Mouse (Mus musculus) induced T-regulatory cell, adult 2 months (primary cell): ENCODE data around the gene Cnnm4.

Experiments
- DNase-seq: peaks from one replicate; pipeline ENCODE4 v3.0.0-alpha.2; 2012; ENCODE audit warnings: low read depth

Cnnm4 gene

GRCm38 (mm10) chr1:36542925-36543324, 71.5 kb downstream of the Cnnm4 start:
- no peak for DNase-seq

DNA sequence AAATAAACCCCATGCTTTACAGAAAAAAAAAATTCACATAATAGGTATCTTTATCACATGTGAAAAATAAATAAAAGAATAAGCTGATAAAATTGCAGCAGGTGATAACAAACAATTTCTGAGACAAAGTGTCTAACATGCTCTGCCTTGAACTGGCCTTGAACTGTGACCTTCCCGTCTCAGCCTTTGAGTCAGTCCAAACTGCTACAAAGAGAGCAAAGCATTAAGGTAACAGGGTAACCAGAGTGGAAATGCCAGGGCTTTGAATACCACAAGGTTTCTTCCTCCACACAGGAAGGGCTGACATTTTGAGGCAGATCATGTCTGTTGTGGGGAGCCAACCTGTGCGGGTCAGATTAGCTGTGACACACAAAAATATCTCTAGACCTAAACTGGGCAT, 74.0 kb downstream of the Cnnm4 start:
- peak; percentile 39 for DNase-seq

DNA sequence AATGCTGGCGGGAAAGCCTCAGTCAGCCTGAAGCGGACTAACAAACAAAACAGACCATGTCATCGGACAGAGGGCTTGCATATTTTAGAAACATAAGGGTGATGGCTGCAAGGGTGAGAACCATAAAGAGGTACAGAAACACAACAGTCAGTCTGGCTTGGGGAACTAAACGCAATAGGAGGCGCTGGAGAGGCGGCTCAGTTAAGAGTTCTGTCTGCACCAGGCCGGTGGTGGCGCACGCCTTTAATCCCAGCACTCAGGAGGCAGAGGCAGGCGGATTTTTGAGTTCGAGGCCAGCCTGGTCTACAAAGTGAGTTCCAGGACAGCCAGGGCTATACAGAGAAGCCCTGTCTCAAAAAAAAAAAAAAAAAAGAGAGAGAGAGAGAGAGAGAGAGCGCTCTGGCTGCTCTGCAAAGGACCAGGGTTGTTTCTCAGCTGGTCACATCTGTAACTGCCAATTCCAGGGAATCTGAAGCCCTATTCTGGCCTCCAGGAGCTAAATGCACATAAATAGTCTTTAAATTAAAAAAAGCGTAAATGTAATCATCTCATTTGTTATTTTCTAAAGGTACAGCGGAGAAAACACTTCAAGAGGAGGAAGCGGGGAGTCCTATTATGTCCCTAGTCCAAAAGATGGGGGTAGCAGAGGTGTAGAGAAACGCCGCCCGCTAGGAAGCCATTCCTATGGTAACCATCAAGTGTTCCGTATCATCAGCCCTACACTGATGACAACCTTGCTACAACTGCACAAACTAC, 74.6 kb downstream of the Cnnm4 start:
- DNase-seq: peak; percentile 57

- peak; percentile 98 for DNase-seq
Measured at GRCm38 (mm10) chr1:36546888-36547471, 75.6 kb downstream of the Cnnm4 start, which contains the start of gene Ankrd39. TSS of gene Ankrd39 (minus strand) at chr1:36547445.

DNA sequence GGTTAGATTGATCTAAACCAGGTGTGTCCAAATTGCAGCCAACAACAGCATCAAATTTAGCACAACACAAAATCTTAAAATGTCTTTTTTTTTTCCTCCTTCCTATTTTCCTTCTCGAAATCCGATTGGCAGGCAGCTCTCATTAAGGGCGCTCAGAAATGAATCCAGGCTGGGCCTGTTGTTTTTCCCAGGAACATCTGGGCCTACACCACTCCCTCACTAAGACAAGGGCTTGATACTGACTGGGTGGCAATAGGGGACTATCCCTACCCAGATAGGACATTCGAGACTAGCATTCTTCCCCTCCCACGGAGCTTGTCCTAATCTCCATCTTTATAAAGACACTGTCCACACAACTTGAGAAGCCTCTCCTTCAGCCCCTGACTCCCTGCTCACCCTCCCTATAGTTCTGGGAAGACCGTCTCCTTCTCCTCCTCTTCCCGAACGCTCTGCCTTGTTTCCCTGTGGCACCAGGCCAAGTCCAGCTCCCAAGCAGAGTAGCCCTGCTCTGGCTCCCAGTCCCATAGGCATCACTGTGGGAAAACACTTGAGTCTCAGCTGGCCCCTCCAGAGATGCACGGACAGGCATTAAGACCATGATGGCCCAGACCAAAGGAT, 76.7 kb downstream of the Cnnm4 start:
- DNase-seq: no peak

DNA sequence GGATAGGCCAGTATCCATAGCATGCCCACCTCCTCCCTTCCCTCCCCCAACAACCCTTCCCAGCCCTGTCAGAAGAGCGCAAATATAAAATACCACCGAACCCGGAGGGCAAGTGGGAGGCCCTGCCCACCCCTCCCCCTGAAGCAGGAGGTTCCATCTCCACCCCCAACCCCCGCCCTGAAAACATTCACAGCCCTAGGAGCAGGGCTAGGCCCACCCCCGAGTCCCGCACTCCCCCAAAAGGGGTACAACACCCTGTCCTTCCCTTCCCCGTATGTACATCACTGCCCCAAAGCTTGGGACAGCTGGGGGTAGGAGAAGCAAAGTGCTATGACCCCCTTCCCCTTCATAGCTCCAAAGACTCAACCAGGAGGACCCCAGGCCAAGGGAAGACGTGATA, 77.4 kb downstream of the Cnnm4 start:
- no peak for DNase-seq

- no peak for DNase-seq
Measured at GRCm38 (mm10) chr1:36549491-36549890, 78.1 kb downstream of the Cnnm4 start.

GRCm38 (mm10) chr1:36550075-36550863, 78.8 kb downstream of the Cnnm4 start:
- no peak for DNase-seq

DNA sequence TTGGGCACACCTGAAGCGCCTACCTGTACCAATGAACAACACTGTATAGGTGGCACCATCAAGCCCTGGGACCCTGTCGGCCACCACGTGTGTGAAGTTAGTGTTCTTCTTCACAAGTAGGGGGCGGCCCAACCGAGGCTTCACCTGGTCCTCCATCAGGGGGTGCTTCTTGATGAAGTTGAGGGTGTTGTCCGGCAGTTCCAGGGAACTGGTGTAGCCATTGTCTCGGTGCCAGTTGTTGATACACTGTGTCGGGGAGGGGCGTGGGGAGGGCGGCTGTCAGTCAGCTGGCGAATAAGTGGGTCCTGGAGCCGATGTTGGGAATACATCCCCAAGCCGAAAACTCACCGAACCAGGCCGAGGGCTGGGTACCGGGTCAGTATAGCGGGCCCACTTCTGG, 80.5 kb downstream of the Cnnm4 start:
- DNase-seq: no peak

GRCm38 (mm10) chr1:36552506-36552905, 81.1 kb downstream of the Cnnm4 start:
- no peak for DNase-seq

GRCm38 (mm10) chr1:36554633-36555399, 83.4 kb downstream of the Cnnm4 start:
- DNase-seq: no peak

DNA sequence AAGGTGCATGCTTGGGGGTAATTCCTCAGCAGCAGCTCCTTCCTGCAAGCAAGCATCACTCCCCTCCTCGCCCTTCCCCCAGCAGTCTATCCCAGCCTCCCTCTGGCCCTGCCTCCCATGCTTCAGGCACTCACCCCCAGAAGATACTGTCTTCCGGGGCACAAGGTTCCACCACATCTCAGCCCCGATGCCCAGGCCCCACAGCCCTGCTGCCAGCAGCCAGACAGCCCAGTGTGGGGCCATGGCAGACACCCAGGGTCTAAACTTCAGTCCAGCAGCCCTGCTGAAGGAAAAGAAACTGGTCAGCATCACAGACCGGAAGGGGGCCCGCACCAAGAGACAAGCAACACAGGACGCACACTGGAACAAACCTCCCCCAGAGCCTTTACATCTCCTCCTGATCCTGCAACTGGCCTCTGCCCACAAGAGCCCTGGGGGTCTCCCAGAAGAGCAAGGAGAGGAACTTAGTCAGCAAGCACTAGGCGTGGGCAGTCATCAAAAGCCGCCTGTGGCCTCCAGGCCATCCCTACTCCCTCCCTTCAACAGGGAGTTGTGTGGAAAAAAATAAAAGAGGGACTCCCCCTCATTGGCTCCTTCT, 84.5 kb downstream of the Cnnm4 start:
- DNase-seq: peak; percentile 44

DNA sequence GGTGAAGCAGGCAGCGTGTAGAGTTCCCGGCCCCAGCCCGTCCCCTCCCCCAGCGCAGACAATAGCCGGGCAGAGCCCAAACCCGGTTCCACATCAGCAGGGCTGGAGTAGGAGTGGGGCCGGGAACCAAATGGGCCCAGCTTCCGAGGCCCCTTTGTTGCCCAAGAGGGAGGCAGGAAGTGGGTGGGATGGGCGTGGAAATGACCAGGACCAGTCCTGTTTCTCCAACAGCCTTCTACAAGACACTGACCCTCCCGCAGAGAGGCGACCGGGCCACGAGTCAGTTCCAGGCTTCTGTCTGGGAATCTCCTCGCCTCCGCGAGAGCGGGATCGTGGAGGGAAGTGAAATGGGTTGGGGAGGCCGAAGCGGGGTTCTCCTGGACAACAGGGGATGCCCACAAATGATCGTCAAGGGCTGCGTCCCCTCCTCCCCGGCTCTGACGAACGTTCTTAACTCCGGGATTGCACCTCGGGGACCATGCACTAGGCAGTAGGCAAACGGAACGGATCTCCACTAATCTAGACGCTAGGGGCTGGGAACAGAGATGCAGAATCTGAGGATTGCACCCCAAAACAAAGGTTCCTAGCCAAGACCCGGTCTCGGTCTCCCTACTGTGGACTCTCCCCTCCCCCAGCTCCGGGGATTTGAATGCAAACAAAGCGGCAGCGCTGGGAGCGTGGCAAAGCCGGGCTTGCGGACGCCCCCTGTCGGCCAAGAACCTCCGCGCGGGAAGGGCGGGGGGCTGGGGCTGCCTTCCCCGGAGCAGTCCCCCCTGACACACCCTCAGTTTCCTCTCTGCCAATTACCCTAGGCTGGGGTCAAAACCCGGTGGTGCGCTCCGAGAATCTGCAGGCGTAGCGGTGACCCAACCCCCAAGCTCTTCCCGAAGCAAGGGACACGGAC, 85.4 kb downstream of the Cnnm4 start:
- peak; percentile 85 for DNase-seq

GRCm38 (mm10) chr1:36557457-36558011, 86.1 kb downstream of the Cnnm4 start:
- DNase-seq: no peak
